Mouse (Mus musculus) cortical plate, adult 2 months (tissue): ENCODE results near the gene Cpt1a.

Source experiments
- CTCF ChIP-seq: fragments of 200-500 bp; IDR thresholded peaks from 2 replicates; pipeline ENCODE4 v1.5.1; 2011; ENCODE audit warnings: mild to moderate bottlenecking, control low read depth, low read length; ENCODE audit not compliant: insufficient read depth; ENCODE audit errors: extremely low read depth
- POLR2A ChIP-seq: fragments of 200-500 bp; IDR thresholded peaks from 2 replicates; pipeline ENCODE4 v1.6.1; 2011; ENCODE audit warnings: mild to moderate bottlenecking, low read length, control low read depth; ENCODE audit not compliant: insufficient read depth; ENCODE audit errors: extremely low read depth

DNA sequence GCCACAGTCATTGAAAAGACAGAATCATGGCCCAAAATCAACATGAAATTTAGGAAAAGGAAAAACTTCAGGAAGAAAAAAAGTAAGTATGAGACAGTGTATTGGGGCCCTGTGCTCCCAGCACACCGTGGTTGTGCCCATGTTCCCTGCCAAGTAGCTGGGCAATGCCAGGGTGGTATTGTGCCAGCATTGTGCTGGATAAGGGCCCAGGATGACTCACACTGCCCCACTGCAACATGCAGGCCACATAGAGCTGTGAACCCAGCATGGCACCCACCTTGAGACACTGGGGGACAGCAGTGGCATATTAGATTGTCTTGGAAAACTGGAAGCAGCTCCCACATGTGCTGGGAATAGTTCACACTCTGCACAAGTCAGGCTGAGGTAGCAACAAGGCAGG, 33.1 kb upstream of the Cpt1a start:
- TF ChIP-seq CTCF (no peak), POLR2A (no peak)
